Mouse (Mus musculus) G1E-ER4 (cell line): ENCODE measurements around the gene Tbl3. TPM values are rescaled to one million over a fixed set of nuclear protein-coding genes. Genes with fewer than 3 reads are reported as not detected.

Source experiments
- GATA1 ChIP-seq: IDR thresholded peaks from one replicate; pipeline ENCODE4 v1.8.0; 2012; ENCODE audit warnings: low read length, inconsistent platforms
- polyA plus RNA-seq: library from polyadenylated mRNA; stranded (reverse); fragments of >175 nt; gene quantifications from 2 replicates; pipeline ENCODE4 v1.2.3, GENCODE M21; 2012

The Tbl3 gene
- polyA plus RNA-seq, 1 experiment = 25.6 TPM

DNA sequence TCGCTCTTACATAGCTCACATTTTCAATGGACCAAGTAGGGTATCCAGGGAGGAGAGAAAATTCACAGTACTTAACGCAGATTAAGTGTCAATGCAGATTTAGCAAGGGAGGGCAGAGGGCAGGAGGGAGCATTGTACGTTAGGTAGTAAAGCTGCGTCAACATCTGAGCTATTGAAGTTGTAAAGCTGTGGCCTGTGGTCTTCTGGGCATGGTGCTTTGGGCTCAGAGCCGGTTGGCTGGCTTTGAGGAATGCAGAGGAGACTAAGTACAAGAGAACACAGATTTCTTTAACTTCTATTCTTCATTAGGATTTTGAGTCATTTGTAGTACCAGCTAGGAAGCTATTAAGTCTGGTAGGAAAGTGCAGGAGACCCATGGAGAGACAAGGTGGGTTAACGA, 8.1 kb upstream of the Tbl3 start:
- TF ChIP-seq GATA1 = no peak

- no peak for TF ChIP-seq GATA1
These were observed 1.2 kb upstream of the Tbl3 start for GRCm38 (mm10) chr17:24708646-24709045.

DNA sequence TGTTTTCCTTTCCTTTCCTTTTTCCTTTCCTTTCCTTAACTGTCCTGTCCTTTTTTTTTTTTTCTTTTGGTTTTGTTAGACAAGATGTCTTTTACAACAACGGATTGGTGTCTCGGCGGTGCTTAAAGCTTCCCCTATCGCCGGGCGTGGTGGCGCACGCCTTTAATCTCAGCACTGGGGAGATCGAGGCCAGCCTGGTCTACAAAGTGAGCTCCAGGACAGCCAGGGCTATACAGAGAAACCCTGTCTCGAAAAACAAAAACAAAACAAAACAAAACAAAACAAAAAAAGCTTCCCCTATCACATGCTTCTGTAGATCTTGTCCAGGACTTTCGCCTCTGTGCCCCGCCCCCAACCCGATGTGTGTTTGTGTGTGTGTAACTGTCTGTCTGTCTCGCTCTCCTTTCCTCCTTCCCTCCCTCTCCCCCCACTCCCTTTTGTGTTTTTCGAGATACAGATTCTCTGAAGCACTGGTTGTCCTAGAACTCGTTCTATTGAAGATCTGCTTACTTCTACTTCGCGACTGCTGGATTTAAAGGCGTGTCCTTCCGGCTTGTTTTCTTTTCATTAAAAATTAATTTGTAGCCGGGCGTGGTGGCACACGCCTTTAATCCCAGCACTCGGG, 453 bp upstream of the Tbl3 start:
- no peak for TF ChIP-seq GATA1

DNA sequence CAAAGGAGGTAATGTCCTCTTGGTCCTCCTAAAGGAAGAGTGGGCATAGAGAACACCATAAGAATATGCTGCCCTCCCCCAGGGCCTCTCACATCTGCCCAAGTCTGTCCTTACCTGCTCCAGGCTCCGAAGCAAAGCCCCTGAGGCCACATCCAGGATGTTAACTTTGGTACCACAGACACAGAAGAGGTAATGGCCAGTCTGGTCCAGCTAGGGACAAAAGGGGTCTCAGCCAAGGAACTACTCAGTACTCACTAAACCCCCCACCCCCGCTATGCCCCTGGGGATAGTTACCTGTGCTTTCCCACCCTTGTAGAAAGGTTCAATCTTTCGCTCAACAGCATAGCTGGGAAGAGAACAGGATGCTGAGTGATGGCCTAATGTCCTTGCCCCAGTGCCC, 1.6 kb downstream of the Tbl3 start:
- TF ChIP-seq GATA1 = no peak

- no peak for TF ChIP-seq GATA1
These were observed 6.2 kb downstream of the Tbl3 start for GRCm38 (mm10) chr17:24701251-24701650.

DNA sequence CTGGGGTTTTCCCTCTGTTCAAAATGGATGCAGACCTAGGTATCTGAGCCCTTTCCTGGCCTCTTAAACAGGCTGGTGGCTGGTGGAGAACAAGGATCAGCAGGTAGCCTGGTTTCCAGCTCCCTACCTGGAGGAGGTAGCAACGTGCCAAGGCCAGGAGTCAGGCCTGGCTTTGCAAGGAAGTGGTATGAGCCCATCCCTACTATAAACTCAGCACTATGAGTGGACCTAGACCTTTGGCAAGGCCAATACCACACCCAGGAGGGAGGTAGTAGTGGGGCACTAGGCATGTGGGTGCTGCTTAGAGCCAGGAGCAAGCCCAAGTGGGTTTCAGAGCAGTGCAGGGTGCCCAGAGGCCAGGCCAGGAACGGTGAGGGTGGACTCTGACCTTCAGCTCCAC, 8.0 kb downstream of the Tbl3 start:
- no peak for TF ChIP-seq GATA1

DNA sequence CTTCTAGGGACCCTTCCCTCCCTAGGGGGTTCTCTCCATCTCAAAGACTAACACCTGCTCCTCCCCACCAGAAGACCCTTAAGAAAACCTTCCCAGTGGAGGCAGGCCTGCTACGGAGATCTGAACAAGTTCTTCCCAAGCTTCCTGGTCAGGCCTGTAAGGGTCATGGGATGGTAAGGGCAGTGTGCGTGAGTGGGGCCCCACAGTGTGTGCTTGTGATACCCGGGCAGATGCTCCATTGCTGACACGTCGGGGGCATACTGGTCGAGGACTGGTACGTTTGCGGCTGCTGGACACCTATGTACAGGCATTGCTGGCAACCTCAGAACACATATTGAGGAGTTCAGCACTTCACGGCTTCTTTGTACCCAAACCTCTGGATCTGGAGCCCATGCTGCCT, 8.7 kb downstream of the Tbl3 start:
- no peak for TF ChIP-seq GATA1

- TF ChIP-seq GATA1 = no peak
These were observed 9.5 kb downstream of the Tbl3 start for GRCm38 (mm10) chr17:24697985-24698384.

DNA sequence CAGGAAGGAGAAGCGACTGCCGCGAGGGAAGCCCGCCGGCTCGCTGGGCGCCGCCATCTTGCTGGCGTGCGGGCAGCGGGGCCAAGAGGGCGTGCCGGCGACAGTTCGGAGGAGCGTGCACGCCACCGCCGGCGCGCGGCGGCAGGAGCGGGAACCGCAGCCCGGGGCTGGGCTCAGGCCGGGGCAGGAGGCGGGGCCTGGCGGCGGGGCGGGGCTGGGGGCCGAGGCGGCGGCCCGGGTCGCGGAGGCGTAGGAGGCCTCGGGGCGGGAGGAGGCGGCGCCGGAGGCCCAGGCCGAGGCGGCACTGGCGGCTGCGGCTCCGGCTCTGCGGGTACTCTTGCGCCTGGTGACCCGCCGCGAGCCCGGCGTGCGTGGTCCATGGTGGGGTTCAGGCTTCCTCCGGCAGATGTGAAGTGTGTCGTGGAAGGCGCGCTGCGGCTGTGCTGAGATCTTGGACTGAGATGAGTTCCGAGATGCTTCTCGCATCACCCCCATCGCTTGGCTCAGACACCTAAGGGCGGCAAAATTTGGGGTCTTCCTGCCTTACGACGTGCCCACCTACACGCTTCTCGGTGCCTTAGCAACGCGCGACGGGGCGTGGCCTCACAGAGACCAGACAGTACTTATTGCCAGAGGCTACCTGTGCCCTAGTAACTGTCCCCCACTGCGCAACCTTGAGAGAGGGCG, 11.3 kb downstream of the Tbl3 start, which contains the start of the genes Gfer and Noxo1:
Gene Gfer (minus strand): TSS at position 146 of the 687 bp plus-strand sequence.
Gene Noxo1 (plus strand): TSS at position 224 of the 687 bp plus-strand sequence.
- no peak for TF ChIP-seq GATA1

- no peak for TF ChIP-seq GATA1
These were observed 12.0 kb downstream of the Tbl3 start for GRCm38 (mm10) chr17:24695326-24696010.

- no peak for TF ChIP-seq GATA1
These were observed 15.1 kb downstream of the Tbl3 start for GRCm38 (mm10) chr17:24692385-24692784.

DNA sequence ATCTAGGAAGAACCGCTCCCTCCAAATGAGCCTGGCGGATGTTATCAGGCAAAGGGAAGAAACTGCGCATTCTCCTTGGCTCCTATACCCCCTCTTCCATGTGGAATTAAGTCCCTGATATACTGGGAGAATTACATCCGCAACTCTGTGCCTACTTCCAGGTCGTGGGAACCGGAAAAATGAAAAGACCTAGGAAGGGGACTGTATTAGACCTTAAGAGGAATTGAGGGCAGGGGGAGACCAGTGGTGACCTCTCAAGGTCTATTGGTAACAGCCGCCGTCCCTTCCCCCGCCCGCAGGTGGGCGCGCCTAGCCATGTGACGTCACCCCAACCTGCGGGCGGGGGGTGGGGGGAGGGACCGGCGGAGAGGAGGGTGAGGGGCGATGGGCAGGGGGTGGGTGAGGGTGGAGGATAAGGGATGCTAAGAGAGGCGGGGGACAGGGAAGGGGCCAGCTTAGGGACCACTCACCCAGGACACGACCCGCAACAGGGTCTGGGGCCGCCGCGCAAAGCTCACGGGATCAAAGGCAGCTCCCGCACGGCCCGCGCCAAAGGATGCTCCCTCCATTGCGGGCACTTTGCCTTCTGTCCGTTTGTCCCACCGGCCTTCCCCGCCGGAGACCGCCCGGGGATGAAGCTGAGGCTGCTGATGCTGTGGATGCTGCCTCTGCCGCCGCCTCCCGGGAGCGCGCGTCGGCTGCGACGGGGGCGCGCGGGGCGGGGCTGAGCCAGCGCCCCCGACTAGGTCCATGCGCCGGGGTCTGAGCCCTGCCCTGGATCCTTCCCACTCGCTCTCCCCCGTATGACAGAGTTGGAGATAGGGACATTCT, 18.0 kb downstream of the Tbl3 start, which contains the start of gene Syngr3:
Gene Syngr3 (minus strand): TSS at position 705 of the 831 bp plus-strand sequence.
- TF ChIP-seq GATA1 = no peak

GRCm38 (mm10) chr17:24687599-24687998, 19.9 kb downstream of the Tbl3 start:
- no peak for TF ChIP-seq GATA1

DNA sequence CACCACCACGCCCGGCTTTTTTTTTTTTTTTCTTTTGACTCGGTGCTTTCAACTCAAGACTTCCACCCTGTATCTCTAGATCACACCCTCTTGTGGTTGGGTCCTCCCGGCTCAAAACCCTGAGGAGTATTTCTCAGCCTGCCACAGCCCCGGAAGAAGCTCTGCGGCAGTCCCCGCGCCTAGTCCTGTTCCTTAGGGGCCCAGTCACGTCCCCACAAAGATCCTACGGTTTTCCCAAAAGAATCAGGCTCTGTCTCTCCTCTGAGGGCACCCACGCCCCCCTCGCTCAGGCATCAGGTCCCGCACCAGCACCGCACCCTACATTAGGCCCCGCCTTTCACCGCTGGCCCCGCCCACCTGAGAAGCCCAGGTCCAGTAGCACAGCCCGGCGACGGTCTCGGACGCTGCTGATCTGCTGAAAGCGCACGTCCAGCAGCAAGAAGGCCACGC, 20.3 kb downstream of the Tbl3 start:
- no peak for TF ChIP-seq GATA1

GRCm38 (mm10) chr17:24686514-24686913, 20.9 kb downstream of the Tbl3 start:
- no peak for TF ChIP-seq GATA1
